Mouse (Mus musculus) central nervous system, embryonic 11.5 days (tissue): Measurements from ENCODE around the gene Xaf1. TPM values are rescaled to one million over a fixed set of nuclear protein-coding genes. Genes with fewer than 3 reads are reported as not detected.

Experiments
- polyA plus RNA-seq: library from polyadenylated mRNA; depleted of rRNA; stranded (reverse); fragments of >200 nt; gene quantifications from 2 replicates; pipeline ENCODE4 v1.2.3, GENCODE M21; 2012; rRNA removed

The Xaf1 gene
- 0.68 and 1.0 TPM in 2 replicates for polyA plus RNA-seq

DNA sequence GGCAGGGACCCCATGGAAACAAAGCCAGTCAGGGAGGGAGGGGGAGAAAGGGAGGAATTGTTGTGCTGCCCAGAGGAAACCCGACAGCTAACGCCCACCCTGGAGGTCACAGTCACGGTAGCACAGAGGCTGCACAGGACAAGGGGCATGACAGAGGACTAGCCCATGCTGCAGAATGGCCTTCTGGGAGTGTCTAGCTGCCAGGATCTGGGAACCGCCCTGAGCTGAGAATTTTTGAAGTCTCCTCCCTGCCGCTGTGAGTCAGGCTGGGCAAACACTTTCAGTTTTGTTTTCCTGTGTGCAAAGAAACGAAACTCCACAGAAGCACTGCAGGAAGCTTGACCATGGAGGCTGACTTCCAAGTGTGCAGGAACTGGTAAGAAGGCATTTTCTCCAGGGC, at the start of gene Xaf1:
TSS of gene Xaf1 (plus strand) at position 296 of the 400 bp plus-strand sequence.

DNA sequence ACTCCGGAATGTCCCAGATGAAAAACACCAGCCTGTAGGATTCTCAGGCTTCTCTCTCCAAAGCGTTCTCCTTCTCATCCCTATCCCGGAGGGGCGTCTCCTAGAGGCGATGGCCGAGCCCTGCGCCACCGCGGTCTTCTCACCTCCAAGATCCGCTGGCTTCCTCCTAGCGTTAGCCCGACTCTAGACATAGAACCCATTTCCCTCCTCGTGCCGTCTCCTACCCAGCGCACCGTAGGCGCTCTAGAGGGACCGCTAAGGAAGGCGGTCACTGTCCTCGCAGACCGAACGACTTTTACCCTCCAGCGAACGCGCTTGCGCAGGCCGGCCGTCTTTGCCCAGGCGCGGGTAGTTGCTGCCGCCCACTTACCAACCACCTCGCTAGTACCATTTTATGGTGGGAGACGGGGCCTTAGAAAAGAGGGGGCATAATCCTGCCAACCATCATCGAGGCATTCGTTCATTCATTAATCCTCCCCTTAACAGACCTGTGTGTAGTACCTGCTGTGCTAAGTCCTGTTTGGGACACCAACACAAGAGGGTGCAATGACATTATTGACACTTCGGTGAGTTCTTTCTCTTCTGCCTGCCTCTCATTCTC, 34.4 kb upstream of the Xaf1 start, which contains the start of gene Slc13a5:
TSS of gene Slc13a5 (minus strand) at position 263 of the 601 bp plus-strand sequence.

DNA sequence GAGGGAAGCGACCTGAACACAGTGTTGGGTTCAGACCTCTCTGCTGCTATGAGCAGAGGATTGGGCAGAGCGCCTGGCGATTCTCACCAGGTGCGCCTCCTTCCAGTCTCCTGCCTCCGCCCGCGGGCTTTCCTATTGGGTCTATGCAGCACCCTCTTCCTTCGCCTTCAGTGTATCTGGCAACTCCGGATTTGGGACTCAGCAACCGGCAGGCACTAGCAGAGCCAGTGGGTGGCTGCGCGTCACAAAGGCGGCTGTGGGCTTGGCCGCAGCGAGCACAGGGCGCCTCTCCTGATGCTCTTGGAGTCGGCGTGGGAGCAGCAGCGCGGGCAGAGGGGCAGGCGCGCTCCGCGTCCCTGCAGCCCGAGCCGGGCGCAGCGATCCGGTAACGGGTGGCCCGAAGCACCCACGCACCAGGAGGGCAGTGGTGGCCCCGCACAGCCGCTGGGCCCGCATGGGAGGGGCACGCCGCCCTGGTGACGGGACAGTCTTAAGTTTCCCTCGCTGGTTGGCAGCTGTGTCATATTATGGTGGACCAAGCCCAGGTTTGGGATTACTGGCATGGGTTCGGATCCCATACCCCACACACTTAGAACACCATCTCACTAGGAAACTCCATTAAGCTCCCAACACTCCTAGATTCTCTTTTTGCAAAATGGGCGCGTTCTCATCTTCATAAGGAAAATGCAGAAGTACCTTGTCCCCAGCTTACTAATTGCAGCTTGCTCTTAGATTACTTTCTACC, 12.9 kb downstream of the Xaf1 start, which contains the start of gene Fbxo39:
TSS of gene Fbxo39 (plus strand) at position 294 of the 745 bp plus-strand sequence.

DNA sequence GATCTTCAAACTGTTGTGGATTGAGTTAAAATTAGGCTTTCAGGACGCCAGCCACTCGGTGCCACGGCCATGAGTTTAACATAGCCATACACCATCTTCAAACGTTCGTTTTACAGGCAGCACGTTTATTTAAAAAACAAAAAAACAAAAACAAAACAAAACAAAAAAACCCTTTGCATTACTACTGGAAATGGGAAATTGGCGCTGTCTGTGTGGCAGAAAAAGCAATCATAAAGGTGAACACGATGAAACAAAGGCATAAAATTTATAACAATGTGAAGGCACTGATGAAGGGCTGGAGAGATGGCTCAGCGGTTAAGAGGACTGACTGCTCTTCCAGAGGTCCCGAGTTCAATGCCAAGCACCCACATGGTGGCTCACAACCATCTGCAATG, 60.9 kb downstream of the Xaf1 start, which contains the start of gene Tekt1:
TSS of gene Tekt1 (minus strand) at position 96 of the 395 bp plus-strand sequence.

Other genes starting within 250 kb of the Xaf1 start
- gene Pitpnm3, start 165.9 kb upstream of the Xaf1 start, polyA plus RNA-seq = 1.2 and 2.1 TPM in 2 replicates
- 3.6 and 7.3 TPM in 2 replicates for gene Gm43951, start 94.8 kb upstream of the Xaf1 start, polyA plus RNA-seq
- gene 4933427D14Rik, start 94.2 kb upstream of the Xaf1 start, polyA plus RNA-seq = 24.9 and 27.5 TPM in 2 replicates
- 114 and 155 TPM in 2 replicates for gene Txndc17, start 94.1 kb upstream of the Xaf1 start, polyA plus RNA-seq
- gene Med31, start 86.0 kb upstream of the Xaf1 start, polyA plus RNA-seq = 27.0 and 39.1 TPM in 2 replicates
- gene Slc13a5, start 34.4 kb upstream of the Xaf1 start, polyA plus RNA-seq = 0.37 and 0.44 TPM in 2 replicates
- gene Fbxo39, start 12.8 kb downstream of the Xaf1 start, polyA plus RNA-seq = not detected in 2 replicates
- 2.9 and 3.3 TPM in 2 replicates for gene Tekt1, start 60.8 kb downstream of the Xaf1 start, polyA plus RNA-seq
- gene Smtnl2, start 110.1 kb downstream of the Xaf1 start, polyA plus RNA-seq = 3.5 and 7.5 TPM in 2 replicates
- gene Ggt6, start 133.9 kb downstream of the Xaf1 start, polyA plus RNA-seq = 0.10 TPM in 1 of 2 replicates, not detected in the other
- gene Mybbp1a, start 139.7 kb downstream of the Xaf1 start, polyA plus RNA-seq = 125 and 196 TPM in 2 replicates
- gene Spns2, start 188.3 kb downstream of the Xaf1 start, polyA plus RNA-seq = 13.6 and 16.1 TPM in 2 replicates
- gene Spns3, start 248.9 kb downstream of the Xaf1 start, polyA plus RNA-seq = 0.19 and 0.30 TPM in 2 replicates